Mouse (Mus musculus) cerebellum, adult 8-10 months (tissue): Measurements from ENCODE around the gene Wdr54.
A peak's percentile ranks its signal among the peaks of the same experiment; 100 is the strongest.

Source experiments
- DNase-seq: peaks from one replicate; pipeline ENCODE4 v3.0.0; 2022

The Wdr54 gene

DNA sequence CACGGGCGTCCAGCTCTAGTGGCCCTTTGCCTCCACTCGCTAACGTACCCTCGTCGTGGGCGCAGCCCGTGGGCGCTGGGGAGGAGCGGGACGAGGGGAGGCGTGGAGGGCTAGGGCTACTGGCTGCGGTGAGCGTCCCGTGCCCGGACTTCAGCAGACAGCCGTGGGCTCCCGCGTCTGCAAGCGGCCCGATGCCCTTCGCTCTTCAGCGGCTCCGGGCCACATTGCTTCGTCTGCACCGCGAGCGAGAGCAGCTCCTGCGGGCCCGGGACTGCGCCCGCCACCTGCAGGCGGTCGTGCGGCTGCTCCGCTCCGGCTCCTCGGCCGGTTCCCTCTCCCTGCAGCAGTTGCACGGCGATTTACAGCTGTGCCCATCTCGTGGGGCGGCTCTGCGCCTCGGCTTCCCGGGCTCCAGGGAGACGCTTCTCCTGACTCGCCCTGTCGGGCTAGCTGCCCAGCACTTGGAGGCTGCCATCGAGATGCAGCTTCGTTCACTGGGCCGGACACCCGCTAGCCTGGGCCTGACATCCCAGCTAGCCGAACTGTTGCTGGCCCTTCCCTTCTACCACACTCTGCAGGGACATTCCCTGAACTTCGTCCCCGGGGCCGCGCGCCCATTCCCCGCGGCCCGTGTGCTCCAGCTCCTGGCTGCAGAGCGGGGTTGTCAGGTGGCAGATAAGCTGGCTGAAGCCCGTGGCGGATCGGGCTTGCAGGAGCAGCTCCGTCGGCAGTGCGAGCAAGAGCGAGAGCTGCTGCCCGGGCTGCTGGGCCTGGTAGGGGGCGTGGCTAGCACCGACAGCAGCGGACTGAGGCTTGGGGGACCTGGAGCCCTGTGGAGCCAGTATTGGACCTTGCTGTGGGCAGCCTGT, 54.3 kb downstream of the Wdr54 start:
- DNase-seq: no peak

DNA sequence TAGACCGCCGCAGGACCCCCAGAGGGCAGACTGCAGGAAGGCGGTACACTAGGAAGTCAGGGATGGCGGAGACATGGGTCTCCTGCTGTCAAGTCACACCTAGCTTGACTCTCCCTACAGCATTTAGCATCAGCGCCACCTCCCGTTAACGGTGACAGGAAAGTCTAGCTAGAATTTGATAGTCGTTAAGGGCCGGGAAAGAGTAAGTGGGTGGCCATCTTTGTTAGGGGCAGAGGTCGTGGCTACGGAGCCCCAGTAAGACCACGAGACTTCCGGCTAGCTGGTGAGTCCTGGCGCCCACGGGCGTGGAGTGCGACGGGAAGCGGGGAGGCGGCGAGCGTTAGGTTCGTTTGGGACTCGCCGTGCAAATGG, 54.9 kb downstream of the Wdr54 start, which contains the start of the genes Ccdc142 and Gm42688:
Gene Ccdc142 (plus strand): TSS at position 286 of the 372 bp plus-strand sequence.
Gene Gm42688 (plus strand): TSS at position 302 of the 372 bp plus-strand sequence.
- peak; percentile 87 for DNase-seq
